Mouse (Mus musculus) megakaryocyte progenitor cell, adult 5-6 weeks (primary cell): ENCODE measurements around the gene Tlk1. TPM values are rescaled to one million over a fixed set of nuclear protein-coding genes. Genes with fewer than 3 reads are reported as not detected.
A peak's percentile ranks its signal among the peaks of the same experiment; 100 is the strongest.

Experiments
- ATAC-seq: replicated peaks from 2 replicates; pipeline ENCODE4 v1.8.0; 2016; ENCODE audit warnings: mild to moderate bottlenecking, moderate TSS enrichment, inconsistent platforms; ENCODE audit not compliant: poor library complexity
- total RNA-seq, 2 experiments: library from RNA; stranded (forward) in 1 of 2; stranded (reverse) in 1 of 2; fragments of 157-497, 149-512 nt in 1 of 2; fragments of 200-1000 nt in 1 of 2; gene quantifications; 2 replicates each; pipeline versions ENCODE4 v1.2.3 to v1.2.4; 2015 to 2017

Tlk1 gene
- total RNA-seq, 2 experiments from 2014 or later, result 41.5 to 80.6 TPM

DNA sequence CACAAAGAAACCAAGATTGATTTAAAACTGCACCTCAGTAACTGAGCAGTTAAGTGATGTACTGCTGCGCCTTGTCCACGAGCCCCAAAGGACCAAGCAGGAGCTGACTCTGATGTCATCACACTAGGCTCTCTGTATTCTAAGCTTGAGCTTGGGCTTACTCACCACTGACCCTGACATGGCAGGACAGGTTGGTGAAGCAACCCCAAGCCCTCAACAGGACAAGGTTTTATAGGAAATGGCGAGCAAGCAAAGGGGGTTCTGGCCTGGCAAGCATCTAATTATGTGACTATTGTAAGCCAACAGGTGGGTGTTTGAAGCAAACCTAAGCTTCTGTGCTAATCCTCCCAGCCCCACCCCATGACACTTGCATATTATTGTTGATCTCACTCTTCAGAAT lies 124.7 kb downstream of the Tlk1 start:
- ATAC-seq, result no peak

DNA sequence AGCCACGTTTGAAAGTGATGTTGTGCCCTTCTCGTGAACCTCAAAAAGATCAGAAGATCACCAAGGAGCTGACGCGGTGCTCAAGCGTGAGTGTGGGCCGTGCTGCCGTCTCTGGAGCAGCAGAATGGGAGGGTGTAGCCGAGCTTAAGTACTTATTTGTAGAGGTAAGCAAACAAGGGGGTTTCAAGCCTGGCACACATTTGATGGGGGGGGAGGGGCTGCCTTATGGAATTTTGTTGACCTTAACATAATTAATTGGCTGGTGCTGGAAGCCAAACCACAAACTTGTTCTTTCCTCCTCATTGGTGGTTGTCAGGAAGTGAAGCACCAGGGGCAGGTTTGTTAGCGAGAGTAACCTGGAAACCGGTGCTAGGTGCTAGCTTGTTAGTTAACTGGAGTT lies 129.8 kb downstream of the Tlk1 start:
- no peak for ATAC-seq

DNA sequence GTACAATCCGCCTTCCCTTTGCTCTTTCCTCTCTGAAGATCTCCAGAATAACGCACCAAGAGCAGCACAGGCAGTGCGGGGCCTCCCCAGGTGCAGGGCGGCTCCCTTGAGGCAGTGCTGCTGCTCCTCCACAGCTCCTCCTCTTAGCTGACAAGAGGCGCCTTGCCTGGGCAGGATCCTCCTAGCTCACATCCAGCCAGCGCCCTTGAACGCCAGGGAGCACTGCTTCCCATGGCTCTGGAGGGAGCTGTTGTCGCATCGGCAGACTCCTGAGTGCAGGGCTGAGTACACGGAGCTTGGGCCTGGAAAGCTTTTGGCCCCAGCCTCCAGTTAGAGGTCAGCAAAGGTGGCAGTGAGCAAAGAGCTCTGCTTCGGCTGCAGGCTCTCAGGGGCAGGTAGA lies 135.3 kb downstream of the Tlk1 start:
- no peak for ATAC-seq

DNA sequence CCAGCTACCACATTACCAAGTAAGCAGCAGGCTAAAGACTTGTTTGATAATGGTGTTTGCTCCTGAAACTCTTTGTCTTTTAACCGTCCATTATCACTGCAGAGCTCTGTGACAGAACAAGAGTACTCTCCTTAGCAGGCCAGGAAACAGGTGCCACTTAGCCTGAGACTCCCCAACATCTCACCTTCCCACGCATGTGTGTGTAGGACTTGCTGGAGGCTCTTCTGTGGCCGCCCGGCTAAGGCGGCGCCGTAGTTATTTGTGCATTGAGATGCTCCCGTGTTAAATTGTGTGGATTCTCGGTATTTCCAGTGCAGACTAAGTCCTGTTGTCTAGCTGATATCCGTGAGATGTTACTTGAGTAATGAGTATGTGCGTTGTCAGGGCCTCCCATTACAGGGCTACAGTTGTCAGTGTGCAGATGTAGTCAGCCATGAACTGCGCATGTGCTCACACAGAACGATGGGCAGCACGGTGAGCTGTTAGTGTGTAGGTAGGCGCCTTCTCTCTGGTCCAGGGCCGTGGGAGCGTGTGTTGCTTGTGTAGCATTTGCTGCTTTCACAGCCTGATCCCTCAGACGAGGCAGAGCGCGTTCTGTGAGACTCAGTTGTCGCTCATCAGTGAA lies 137.0 kb downstream of the Tlk1 start:
- ATAC-seq, result no peak

DNA sequence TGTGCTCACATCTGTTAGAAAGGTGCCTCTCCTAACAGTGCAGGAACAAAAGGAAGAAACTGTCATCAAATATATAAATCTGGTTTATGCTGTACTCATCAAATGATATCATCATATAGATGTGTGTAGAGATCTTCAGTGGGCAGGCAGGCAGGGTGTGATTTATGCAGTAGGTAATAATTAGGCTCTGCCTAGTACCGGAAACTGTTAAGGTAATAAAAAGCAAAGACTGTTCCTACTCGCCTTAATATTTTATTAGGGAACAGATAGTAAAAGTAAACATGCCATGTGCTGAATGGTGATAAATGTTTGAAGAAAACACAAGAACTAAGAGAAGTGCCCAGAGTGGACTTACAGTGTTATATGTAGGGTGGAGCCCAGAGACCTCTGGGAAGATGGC lies 143.2 kb downstream of the Tlk1 start:
- ATAC-seq, result no peak

DNA sequence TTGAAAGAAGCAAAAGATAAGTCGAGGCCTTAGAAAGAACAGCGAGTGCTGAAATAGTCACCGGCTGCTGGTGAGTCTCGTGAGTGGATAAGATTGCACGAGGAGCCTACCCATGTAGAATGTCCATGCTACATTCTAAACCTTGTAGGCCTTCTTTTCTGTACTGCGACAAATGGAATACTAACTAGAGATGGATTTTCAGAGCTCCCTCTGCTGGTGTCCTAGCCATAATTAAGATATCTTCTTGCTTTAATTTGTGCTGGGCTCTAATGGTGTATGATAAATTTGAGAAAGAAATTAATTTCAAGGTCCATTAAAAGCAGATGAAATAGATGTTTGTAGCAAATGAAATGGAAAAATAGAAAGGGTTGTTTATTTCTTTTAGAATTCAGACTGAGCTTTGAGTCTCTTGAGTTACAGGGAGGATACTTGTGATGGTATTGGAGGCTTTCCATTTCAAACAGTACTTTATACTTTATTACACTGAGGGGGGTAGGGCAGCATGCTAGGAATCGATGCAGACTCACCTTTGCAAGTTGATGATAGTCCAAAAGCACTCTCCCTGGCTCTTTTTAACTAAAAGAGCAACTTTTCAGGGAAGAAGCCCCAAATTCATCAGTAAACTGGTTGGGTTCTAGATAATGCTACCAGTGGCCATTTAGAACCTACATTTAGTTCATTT lies 151.9 kb downstream of the Tlk1 start:
- ATAC-seq, result peak; percentile 63

DNA sequence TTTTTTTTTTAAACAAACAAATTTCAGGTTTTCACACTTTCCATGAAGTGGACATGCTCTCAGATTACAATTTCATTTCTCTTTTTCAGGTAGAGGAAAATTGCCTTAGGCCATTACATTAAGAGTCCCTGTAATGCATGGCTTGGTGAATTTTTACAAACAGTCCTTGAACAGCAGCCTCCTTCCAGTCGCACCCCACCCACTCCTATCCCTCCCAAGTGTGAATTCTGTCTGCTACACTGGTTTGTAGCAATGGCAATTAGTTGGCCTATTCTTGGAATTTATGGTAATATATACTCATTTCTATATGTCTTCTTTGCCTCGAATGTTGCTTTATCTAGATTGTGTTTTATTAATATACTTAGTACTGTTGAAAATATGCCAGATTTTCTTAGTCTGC lies 153.1 kb downstream of the Tlk1 start:
- ATAC-seq, result no peak

DNA sequence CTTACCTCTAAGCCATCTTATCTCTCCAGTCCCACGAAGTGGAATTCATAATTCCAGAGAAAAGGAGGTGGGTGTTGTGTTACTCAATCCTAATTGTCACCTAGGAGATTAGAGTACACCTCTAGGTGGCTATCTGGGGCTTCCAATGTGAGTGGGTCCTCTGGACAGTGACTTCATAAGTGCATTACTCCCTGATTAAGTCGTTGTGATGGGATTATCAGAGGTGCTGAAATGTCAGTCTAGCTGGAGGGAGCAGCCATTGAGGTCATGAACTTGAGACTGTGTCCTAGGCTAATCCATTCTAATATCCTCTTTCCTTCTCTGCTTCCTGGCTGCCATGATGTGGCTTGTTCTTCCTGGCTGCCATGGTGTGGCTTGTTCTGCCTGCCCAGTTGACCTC lies 155.6 kb downstream of the Tlk1 start:
- no peak for ATAC-seq

DNA sequence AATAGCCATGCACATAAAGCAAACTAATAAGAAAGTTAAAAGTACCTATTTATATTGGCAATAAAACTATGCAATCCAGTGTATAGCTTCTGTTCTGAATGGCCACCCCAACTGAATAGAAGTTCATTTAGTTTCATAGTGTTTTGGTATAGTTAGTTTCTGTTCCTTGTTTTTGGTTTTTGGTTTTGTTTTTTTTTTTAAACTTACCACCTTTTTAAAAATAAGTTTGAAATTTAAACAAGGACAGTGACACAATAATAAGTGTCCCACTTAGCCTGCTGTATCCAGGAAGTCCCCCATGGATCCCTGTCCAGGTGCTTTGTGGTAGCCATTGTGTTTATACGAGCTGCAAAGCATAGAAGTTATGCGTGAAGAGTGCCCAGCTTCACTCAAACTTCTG lies 156.3 kb downstream of the Tlk1 start:
- peak; percentile 40 for ATAC-seq

DNA sequence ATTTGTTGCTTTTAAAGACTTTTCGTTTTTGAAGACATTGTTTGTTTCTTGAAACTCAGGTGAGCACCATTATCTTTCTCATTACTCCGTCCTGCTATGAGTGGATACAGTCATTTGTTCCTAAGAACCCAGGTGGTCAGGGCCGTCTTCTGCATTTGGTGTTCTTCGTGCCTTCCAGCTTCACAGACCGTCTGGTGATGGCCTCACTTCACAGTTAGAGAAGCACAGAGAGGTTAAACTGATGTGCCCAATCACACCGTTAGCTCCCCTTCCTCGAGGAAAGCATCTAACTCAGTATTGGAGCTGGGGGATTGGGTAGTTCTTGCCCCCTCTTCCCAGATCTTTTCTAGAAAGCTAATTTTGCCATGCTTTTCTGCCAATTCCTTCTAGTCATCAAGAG lies 158.5 kb downstream of the Tlk1 start:
- no peak for ATAC-seq

DNA sequence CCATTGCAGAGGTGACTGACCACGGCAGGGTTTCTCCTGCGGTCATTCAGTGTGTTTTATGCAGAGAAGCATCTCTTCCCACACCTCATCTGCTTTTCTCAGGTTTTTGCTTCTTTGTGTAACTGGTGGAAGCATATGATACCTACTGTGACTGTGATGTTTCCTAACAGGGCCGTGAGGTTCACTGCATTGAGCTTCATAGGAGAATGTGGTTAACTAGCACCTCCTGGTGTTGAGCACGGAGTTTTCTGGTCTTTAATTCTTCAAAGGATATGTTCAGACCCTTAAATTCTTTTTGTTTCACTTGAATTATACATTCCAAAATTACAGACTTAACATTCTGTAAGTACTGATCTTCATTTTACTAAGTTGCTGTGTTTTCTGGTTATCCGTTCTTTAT lies 161.8 kb downstream of the Tlk1 start:
- ATAC-seq, result no peak

Other genes with a start within 250 kb of the Tlk1 start
- gene Gorasp2, start 164.2 kb downstream of the Tlk1 start, total RNA-seq (2015), result 262 and 265 TPM in 2 replicates
- 77.4 and 92.2 TPM in 2 replicates for gene Gorasp2, start 164.2 kb downstream of the Tlk1 start, total RNA-seq (2017)
- not detected in 2 replicates for gene Gm26558, start 163.6 kb downstream of the Tlk1 start, total RNA-seq (2015)
- not detected in 2 replicates for gene Gm26558, start 163.6 kb downstream of the Tlk1 start, total RNA-seq (2017)
- gene Dcaf17, start 229.6 kb upstream of the Tlk1 start, total RNA-seq (2015), result 9.4 and 9.6 TPM in 2 replicates
- gene Dcaf17, start 229.6 kb upstream of the Tlk1 start, total RNA-seq (2017), result 15.1 and 28.8 TPM in 2 replicates
- gene Mettl8, start 229.9 kb upstream of the Tlk1 start, total RNA-seq (2015), result 26.8 and 37.1 TPM in 2 replicates
- gene Mettl8, start 229.9 kb upstream of the Tlk1 start, total RNA-seq (2017), result 17.5 and 27.8 TPM in 2 replicates